Mouse (Mus musculus) G1E-ER4 (cell line): ENCODE measurements at regions not wholly inside any gene's neighbourhood (a gene's known extent, or its start where the extent isn't known, plus 50 kb on each side); places are given as distances from the start of the nearest gene placed in this dataset.

ENCODE experiments used
- GATA1 ChIP-seq: IDR thresholded peaks from one replicate; pipeline ENCODE4 v1.8.0; 2012; ENCODE audit warnings: low read length, inconsistent platforms

DNA sequence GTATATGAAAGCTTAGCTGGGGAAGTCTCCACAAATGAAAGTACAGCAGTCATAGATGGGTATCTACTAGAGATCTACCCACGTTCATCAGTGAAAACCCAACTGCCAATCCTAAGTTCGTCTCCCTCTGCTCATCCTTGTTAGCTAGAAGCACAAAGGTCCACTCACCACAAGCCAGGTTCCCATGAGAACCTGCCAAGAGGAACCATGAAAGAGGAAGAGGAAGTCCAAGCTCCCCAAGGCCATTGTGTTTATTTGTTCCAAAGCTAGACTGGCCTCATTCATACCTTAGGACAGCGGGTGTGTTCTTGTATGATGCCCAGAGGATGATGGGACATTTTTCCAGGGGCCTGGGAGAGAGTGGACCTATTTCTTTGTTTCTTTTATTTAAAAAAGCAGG lies 150.4 kb downstream of the Irs2 start:
- no peak for TF ChIP-seq GATA1

DNA sequence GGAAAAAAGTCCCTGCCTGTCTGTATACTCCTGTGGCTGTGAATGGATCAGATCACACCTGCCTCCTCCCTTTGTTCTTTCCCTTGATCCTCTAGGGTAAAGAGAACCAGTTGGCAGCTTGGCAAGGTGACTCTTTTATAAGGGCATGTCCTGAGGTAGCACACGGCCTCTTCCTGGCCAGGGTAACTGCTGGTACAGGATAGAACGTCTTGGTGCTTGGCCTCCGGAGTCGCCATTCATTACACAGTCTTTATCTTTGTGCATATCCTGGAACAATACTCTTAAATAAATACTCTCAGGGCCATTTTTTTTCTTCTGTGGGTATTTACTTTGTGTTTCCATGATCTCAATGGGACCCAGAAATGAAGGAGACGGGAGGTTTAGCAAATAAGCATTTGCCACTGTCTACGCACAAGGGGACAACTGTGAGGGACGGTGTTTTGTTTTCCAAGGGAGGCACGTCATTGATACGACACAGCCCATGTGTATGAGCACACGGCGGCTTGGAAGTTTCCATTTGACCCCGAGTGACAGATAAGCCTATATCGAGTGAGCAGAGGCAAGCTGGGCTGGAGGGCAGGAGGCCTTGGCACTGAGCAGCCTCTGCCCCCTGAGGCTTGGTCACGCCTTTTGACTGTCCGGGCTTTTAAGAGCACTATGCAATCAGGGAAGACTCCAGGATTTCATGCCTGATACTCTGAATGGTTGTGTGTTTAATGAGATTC lies 151.1 kb downstream of the Irs2 start:
- TF ChIP-seq GATA1 = no peak

DNA sequence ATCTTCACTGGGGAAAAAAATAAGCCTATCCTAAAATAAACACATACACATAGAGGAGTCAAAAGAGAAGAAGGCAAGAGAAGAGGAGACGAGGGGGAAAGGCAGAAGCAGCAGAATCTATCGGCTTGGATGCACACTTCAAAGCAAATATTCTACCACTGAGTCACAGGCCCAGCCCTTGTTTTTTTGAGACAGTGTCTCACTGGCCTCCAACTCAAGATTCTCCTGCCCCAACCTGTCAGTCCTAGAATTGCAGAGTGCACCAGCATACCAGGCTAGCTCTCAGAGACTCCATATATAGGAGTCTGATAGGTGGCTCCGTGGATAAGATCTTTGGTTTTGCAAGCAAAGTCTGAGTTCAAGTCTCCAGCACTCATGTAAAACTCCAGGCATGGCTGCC lies 152.6 kb downstream of the Irs2 start:
- TF ChIP-seq GATA1 = no peak

DNA sequence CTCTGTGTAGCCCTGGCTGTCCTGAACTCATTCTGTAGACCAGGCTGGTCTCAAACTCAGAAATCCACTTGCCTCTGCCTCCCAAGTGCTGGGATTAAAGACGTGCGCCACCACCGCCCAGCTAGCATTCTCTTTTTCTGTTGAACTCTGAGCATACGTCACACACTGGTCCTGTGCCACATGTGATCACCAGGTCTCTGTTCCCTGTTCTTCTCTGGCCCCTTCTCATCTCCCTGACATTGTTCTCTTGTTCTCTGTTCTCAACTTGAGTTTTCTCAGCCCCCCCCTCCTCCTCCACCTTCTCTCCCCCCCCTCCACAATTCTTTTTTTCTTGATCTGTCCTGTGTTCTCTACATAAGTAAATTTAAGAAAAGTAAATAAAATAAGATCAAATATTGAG lies 153.1 kb downstream of the Irs2 start:
- no peak for TF ChIP-seq GATA1

DNA sequence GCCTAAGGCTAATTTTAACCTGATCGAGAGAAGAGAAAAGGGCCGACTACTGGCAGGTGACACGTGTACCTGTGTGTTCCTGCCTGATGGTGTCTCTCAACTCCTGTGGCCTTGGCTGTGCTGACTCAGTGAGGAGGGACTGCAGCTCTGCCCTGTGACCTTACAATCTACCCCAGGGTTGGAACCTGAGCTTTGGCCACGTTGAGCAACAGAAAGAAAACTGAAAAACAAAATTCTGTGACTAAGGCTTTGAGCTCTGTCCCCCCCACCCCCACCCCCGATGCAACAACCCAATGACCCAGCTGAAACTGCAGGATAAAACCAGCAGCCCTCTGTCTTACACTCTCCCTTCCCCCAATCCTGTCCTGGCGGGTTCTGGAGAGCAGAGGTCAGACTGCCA lies 153.7 kb downstream of the Irs2 start:
- no peak for TF ChIP-seq GATA1

DNA sequence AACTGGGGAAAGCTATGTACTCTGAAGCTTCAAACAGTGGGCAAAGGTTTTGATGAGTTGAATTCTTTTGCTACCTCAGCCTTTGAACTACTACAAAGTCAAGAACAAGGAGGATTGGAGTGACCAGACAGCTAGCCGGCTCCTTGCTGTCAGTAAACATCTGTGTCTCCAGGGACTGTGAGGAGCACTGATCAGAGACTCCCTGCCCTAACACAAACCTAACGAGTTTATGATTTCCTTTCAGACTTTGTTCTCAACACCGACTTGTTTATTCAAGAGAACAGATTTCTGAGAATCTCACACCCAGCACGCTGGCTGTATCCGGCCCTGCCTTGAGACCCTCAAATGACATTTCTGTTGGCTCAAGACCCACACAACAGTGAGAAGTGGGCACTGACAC lies 154.4 kb downstream of the Irs2 start:
- TF ChIP-seq GATA1 = no peak

DNA sequence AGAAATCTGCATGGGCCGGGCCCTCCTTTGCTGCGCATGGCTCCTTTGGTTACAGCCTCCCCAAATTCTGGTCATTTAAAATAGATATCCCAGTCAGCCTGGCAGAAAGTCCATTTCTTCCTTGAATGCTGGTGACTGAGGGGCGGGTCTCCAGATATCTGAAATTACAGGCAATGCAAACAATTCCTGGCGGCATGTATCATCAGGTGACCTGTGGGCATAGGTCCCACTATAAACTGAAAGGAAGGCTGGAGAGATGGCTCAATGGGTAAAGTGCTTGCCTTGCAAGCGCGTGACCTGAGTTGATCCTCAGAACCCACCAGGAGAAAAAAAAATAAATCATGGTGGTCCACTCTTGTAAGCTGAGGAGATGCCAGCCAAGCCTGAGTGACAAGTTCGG lies 158.3 kb downstream of the Irs2 start:
- no peak for TF ChIP-seq GATA1

DNA sequence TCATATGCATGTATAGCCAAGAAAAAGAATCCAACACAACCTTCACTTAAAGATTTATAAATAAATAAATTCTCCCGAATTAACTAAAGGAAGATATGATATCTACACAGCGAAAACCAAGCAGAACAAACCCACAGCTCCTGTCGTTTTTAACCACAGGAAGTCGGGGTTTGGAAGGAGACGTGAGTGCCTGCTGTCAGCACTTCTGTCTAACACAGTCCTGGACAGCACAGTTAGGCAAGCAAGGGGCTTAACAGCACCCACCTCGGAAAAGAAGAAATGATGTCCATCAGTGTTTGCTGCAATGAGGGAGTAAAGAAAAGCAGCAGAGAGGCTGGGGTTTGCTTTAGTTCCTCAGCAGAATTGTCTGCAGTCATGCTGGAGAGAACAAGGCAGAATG lies 162.7 kb downstream of the Irs2 start:
- no peak for TF ChIP-seq GATA1

DNA sequence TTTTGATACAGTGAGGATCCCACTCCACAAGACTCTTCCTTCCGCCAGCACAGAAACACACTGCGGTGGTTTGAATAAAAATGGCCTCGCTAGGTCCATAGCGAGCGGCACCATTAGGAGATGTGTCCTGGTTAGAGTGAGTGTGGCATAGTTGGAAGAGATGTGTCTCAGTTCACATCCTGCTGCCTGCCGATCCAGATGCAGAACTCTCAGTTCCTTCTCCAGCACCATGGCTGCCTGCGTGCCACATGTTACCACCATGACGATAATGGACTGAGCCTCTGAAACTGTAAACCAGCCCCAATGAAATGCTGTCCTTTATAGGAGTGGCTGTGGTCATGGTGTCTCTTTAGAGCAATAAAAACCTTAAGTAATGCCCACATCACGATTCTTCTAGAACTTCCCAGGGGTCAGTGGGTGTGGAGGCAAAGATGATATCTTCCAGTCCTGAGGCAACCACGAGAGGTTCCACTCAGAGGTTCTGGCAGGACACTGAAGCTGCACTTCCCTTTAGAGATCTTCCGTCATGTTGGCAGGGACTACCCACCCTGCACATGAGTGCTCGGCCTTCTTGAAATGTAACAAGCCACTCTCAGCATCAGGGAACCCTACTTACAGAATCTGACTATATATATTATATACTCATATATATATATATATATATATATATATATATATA lies 167.3 kb downstream of the Irs2 start:
- TF ChIP-seq GATA1 = no peak

DNA sequence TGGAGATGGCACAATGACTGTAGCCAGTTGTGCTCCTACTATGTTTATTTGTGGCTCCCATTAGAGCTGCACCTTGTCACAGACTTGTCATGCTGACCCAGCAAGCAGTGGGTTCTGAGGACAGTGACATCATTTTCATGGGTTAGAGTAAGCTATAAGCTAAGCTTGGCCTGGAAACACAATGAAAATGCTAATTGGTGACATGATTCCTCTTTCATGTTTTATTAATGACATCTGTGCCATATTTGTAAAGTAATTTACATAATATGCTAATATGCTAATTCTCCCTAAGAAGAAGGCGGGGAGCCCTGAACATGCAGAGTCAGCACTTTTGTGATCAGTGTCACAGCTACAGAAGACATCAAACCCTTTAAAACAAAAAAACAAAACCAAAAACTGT lies 168.2 kb downstream of the Irs2 start:
- no peak for TF ChIP-seq GATA1

DNA sequence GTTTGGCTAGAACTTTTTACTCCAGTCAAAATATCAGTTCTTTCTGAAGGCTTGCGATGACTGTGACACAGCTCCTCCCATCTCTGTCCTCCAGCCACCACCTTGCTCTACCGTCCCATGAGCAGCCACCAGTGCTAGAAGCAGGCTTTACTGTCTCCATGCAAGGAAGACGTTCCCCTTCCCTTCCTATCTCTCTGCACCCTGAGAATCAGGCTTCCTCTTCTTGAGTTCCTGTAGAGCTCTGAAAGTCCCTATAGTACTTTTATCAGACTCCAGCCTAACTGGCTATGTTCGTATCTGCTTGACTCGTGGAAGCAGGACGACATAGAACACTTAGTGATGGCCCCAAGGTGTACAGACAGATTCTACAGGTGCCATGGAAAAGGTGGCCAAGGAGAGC lies 173.2 kb downstream of the Irs2 start:
- TF ChIP-seq GATA1 = no peak

DNA sequence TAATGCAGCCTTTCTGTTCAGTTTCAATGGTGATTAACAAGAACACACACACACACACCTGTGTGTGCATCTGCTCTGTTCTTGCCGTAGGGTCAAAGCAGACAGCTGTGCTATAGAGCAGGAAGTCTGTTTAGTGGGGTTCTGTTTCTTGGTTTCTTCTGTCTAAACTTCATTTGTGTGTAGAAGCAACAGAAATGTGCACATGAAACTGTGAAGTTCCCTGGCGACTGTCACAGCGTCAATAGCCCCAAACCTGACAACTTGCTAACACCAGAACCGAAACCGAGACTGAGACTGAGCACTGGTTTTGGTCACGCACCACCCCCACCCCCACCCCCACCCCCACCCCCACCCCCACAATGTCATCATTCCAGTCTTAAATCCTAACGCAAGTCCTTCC lies 176.4 kb downstream of the Irs2 start:
- no peak for TF ChIP-seq GATA1

DNA sequence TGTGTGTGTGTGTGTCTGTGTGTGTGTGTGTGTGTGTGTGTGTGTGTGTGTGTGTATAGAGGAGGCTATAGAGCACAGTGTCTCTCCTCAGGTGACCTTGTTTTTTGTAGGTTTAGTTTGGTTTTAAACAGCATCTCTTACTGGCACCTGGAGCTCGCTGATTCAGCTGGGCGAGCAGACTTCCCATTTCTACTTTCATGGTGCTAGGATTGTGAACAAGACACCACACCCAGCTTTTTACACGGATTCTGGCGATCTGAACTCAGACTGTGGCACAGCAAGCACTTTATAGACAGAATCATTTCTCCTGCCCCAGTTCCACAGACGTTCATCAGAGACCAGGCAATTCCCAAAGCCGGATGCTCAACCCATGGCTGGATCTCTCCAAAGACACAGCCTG lies 177.0 kb downstream of the Irs2 start:
- no peak for TF ChIP-seq GATA1

DNA sequence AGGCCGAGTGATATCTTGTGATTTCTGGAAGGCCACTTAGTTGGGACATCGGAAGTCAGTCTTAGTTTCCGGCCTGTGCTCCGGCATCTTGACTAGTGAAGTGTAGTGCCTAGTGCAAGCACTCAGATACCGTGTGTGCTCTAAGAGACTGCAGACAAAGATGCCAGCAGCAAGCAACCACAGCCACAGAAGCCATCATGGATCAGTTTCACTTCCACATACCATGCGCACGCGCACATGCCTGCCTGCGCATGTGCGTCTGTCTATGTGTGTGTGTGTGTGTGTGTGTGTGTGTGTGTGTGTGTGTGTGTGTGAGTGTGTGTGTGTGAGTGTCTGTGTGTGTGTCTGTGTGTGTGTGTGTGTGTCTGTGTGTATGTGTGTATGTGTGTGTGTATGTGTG lies 177.4 kb downstream of the Irs2 start:
- no peak for TF ChIP-seq GATA1

DNA sequence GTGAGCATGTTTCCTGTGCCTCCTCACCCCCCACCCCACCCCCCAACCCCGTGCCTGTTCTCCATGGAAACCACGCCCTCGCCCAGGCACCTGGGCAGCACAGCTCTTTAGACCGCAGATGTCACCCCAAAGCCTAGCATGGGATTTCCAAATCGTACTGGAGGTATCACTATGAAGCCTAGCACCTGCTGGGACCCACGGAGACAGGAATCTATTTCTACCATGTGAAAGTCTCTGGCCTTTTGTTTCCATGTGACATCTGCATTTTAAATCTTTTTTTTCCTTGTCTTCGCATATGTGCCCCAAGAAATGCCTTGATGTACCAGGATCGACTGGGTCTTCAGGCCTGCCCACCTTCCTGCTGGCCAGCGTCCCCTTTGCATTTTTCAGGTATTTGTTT lies 179.7 kb downstream of the Irs2 start:
- TF ChIP-seq GATA1 = no peak

DNA sequence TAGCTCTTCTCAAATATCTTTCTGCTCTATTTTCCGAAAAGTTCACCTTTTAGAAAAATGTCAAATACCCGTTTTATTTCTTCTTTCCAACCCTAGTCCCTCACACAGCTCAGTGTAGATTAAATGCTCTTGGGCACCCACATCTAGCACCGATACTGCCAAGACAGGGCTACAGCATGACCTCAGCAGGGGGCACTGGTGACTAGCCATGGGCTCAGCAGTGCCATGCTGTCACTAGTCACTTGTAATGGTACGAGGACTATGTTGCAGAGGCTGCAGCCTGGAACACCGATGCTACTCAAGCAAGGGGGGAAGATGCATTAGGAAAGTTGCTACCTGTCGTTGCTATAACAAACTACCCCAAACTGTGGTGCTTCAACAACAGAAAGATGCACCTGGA lies 180.7 kb downstream of the Irs2 start:
- TF ChIP-seq GATA1 = no peak

DNA sequence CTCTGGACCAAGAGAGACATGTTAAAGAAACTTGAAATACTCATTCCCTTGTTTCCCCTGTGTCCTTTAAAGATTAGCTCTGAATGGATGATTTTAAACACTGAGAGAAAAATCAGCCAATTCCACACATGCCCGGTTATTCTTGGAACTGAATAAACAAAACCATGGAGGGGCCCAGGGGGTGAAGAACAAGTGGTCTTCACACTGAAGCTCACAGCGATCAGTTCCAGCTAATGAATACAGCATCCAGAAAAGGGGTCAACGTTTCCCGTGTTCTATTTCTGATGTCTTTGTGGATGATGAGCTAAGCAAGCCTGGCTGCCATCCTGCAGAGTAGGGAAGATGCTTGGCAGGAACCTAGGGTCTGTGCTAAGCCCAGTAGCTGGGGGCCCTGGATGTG lies 182.3 kb downstream of the Irs2 start:
- no peak for TF ChIP-seq GATA1

DNA sequence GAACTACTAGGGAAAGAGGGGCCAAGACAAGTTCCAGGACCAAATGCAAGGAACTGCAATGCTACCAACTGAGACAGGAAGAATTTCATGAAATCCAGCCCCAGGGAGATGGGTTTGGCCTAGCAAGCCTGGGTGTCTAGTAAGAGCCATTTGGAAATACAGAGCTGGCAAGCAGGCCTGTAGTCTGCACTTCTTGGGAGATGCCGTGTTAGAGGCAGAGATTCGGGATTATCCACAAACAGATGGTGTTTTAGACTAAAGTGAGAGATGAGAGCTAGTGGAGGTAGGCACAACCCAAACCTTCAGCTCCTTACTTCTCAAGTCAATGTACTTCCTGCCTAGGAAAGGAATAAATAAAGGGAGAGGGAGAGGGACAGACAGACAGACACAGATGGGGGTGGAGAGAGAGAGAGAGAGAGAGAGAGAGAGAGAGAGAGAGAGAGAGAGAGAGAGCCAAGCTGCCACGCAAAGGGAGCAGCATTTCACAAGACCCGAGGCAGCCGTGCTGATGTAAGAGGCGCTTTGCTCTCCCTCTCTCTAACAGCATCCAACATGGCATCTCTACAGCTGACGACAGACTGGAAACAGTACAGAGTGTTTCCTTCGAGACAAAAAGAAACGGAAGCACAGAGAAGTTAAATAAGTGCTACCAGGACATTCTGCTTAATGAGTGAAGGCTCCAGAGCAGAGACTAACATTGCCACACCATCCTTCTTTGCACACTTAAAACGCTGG lies 182.9 kb downstream of the Irs2 start:
- TF ChIP-seq GATA1 = no peak
